Mouse (Mus musculus): Measurements from ENCODE around the gene Atxn2l.

Gene Atxn2l

DNA sequence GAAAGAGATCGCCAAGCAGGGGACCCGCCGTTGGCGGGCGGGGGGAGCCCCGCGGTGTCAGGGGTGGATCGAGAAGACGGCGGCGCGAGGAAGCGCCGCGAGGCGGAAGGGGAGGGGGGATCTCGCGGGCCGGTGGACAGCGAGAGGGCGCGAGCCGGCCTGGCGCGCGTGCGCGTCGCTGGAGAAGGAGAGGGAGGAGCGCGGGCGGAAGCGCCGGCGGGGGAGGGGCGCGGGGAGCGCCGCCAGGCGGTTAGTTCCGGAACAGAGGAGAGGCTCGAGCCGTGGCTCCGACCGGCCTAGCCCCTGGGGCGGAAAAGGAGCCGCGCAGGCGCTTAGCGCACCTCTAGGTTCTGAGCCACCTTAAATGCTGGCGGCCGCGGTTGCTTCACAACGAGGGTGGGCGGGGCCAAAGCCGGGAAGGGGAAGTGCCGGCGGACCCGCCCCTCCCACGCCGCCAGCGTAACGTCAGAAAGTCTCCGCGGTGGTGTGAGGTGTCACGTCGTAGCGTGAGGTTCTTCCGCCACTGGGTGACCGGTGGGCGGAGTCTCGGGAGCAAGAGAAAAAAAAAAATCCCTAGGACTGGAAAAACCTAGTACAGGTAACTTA, at the start of gene Atxn2l:
Gene Atxn2l (minus strand): TSS at position 165 of the 606 bp plus-strand sequence.
- DNase-seq = peak; percentile 98

GRCm38 (mm10) chr7:126545631-126546030, 42.4 kb upstream of the Atxn2l start:
- DNase-seq = no peak

- DNase-seq = no peak
Measured at GRCm38 (mm10) chr7:126541661-126542060, 38.4 kb upstream of the Atxn2l start.

DNA sequence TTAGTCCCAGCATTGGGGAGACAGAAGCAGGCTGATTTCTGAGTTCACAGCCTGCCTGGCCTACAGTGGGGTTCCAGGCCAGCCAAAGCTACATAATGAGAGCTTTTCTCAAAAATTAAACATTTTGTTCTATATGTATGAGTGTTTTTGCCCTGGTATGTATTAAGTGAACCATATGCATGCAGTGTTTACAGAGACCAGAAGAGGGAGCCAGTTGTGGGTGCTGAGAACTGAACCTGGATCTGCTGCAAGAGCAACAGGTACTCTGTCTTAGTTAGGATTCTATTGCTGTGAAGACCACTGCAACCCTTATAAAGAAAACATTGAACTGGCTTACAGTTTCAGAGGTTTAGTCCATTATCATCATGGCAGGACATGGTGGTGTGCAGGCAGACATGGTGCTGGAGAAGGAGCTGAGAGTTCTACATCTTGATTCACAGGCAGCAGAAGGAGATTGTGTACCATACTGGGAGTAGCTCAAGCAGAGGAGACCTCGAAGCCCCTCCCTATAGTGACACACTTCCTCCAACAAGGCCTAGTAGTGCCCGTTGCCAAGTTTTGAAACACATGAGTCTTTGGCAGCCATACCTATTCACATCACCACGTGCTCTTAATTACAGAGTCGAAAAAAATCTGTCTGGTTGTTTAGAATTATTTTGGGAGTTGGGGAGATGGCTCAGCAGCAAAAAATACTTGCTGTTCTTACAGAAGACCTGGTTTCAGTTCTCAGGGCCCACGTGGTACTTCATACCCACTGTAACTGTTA, 34.8 kb upstream of the Atxn2l start:
- peak in 1 of 2 experiments; percentile 13 for DNase-seq

DNA sequence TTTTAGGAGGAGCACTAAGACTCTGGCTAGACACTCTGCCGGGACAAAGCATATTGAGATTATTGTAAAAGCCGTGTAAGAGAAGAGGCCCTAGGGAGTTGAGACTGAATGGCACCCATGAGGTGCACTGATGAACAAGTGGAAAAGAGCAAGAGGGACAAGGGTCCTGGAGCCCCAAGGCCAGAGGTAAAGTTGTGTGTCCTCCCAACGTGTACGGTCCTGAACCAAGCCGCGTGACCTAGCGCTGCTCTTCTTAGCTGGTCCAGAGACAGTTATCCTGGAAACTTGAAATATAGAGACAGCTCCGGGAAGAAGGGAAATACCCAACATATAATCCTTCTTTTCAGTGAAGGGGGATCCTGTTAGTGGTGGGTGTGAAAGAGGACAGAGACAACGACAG, 33.2 kb upstream of the Atxn2l start:
- no peak for DNase-seq

DNA sequence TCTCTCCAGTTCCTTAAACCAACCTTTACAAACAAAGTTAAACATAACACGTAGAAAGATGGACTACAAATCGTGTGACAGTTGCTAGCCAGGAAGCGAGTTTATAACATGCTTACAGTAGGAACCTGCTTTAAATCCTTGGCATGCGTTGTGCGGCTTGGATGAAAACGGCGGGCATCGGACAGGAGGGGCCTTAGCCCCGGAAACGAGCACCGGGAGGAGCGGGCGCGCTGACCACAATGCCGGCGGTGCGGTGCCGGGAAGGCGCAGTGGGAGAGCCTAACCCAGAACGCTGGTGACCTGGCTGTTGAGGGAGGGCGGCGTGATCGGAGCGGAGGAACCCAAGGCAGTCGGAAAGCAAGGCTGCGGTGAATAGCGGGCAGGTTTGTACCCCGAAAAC, 32.5 kb upstream of the Atxn2l start:
- DNase-seq = no peak

- DNase-seq = no peak
Measured at GRCm38 (mm10) chr7:126533434-126533833, 30.2 kb upstream of the Atxn2l start.

DNA sequence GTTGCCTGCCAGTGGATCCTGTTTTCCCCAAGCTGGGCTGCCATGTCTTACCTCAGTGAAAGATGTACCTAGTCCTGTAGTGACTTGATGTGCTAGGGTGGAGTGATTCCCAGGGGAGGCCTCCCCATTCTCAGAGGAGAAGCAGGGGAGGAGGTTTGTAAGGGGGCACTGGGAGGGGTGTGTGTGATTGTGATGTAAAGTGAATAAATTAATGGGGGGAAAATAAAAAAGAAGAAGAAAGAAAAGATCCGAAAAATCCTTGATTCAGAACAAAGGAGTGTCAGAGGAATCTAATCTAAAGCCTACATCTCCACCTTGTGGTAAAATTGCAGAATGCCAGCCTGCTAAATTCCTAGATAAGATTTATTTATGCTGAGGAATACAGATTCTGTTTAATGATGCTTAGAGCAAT, 24.9 kb upstream of the Atxn2l start:
- DNase-seq = peak in 1 of 2 experiments; percentile 16

- DNase-seq = no peak
Measured at GRCm38 (mm10) chr7:126523316-126523715, 20.1 kb upstream of the Atxn2l start.

- no peak for DNase-seq
Measured at GRCm38 (mm10) chr7:126519513-126519912, 16.3 kb upstream of the Atxn2l start.

DNA sequence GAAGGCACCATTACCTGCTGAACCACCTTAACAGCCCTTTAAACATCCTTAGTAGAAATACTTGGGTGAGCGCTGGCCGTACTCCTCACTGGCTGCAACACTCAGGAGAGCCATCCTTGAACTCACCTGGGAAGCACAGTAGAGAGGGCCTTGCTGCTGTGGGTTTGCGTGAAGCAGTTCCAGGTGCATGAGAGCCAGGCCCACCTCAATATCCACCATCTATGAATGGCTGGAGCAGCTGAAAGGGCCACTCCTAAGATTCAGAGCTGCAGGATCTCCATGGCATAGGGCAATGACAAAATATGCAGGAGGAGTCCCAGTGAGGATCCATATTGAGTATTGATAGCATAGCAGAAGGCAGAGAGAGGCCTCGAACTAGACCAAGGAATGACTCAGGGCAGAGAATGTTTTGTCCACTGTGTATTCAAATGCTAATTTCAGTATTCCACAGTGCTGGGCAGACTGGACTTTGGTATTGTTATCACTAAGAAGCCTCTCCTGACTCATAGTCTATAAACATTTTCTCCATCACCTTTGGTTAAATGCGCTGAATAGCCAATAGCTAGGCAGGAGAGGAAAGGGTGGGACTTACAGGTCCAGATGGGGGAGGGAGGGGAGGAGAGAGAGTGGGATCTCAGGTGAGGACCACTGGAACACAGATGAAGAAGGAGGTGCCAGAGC, 15.2 kb upstream of the Atxn2l start:
- DNase-seq = no peak

GRCm38 (mm10) chr7:126511287-126511686, 8.1 kb upstream of the Atxn2l start:
- DNase-seq = no peak

DNA sequence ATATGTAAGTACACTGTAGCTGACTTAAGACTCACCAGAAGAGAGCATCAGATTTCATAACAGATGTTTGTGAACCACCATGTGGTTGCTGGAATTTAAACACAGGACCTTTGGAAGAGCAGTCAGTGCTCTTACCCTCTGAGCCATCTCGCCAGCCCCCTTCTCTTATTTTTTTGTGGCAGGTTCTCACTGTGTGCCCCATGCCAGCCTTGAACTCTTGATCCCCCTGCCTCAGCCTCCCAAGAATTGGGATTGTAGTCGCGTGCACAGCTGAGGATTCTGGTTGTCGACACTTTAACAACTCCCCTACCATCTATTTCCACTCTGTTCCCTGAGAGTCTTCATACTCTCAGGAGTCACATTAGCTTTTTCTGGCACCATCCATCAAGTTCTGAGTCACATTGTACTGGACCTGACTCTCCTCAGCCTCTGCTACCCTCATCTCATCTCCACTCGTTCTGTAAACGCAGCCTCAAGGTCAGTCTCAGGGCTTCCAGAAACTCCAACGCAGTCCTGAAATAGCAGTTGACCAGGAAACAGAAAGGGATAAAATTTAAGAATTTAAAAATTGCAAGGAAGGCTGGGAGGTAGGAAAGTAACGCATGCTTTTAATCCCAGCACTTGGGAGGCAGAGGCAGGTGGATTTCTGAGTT, 4.0 kb upstream of the Atxn2l start:
- DNase-seq = no peak

DNA sequence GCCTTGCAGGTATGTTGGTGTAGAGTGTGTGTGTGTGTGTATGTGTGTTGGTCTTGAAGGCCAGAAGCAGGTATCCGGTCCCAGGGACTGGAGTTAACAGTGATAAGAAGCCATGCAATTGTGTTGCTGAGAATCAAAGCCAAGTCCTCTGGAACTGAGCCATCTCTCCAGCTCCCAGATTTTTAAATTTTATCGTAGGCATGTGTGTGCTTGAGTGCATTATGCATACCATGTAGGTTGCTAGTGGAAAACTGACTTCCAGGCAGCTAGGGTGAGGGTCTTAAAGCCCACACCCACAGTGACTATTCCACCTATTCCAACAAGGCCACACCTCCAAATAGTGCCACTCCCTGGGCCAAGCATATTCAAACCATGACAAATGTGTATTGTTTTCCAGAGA, 1.7 kb upstream of the Atxn2l start:
- DNase-seq = no peak

DNA sequence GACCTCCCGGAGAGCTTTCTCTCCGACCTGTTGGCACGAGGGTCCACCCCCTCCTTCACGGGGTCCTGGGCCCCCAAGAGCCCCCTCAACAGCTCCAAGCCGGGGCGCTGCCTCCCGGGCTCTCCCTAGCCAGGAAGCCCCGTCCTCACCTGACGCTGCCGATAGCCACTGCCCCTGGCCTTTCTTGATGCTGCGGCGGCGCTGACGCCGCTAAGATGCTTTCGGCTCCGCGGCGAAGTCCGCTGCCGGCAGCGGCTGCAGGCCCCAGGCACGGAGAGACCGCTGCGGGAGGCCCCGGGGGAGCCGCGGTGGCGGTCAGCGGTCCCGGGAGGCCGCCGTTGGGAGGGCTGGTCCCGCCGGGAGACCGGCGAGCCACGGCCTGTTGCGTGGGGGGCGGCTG, 486 bp downstream of the Atxn2l start:
- no peak for DNase-seq

DNA sequence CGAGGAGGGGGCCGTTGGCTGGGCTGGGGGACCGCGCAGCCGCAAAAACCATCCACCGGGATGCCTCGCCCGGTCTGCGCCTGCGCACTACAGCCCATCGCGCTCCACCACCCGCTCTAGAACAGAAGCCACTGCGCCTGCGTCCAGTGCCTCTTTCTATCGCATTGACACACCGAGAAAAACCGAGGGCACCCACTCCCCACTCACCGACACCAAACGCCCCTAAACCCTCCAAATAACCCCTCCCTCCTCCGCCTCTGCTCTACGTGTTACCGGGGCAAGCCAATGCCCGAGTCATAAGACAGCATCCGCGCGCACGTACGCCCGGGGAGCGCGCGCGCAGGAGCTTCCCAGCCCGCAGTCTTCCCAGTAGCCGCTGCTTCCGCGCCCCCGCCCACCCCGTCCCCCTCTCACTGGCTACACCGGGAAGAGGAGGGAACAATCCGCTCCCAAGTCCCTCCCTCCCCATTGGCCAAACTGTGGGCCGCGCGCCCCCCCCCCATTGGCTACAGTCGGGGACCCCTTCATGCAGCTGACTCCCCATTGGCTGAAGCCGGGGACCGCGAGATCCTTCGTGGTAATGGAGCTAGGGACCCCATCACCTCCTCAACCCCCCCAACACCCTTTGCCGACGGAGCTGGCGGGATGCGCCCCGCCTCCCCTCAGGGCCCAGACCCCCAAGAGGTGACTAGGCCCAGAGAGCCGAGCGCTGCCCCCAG, 1.1 kb downstream of the Atxn2l start:
- peak; percentile 81 to 87 for DNase-seq

GRCm38 (mm10) chr7:126501684-126502022, 1.6 kb downstream of the Atxn2l start:
- DNase-seq = no peak

GRCm38 (mm10) chr7:126499416-126499815, 3.8 kb downstream of the Atxn2l start:
- no peak for DNase-seq

- DNase-seq = no peak
Measured at GRCm38 (mm10) chr7:126497966-126498365, 5.3 kb downstream of the Atxn2l start.

GRCm38 (mm10) chr7:126496475-126496874, 6.8 kb downstream of the Atxn2l start:
- DNase-seq = no peak

GRCm38 (mm10) chr7:126494120-126494519, 9.1 kb downstream of the Atxn2l start:
- DNase-seq = no peak

- no peak for DNase-seq
Measured at GRCm38 (mm10) chr7:126491973-126492372, 11.3 kb downstream of the Atxn2l start.

DNA sequence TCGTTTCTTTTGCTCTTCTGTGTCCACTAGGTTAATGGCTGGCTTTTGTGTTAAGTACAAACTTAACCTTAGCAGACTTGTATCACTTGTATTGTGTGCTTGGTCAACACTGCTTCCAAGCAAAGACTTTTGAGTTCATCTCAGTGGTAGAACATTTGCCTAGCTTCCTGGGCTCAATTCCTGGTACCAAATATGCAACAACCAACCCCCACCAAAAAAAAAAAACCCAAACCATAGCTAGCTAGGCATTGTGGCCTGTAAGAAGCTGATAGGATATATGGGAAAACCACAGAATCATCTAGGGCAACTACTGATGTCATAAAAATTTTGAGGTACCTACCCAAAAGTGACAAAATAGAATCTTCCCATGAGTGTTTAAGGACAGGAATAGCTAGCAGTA, 12.2 kb downstream of the Atxn2l start:
- DNase-seq = no peak

Data from spleen, adult 18-20 months (tissue).